Mouse (Mus musculus): Measurements from ENCODE around the gene Slc6a21. TPM values are rescaled to one million over a fixed set of nuclear protein-coding genes. Genes with fewer than 3 reads are reported as not detected.
A peak's percentile ranks its signal among the peaks of the same experiment; 100 is the strongest.
"Not testable (repeated sequence)": the region's sequence is repeated elsewhere in the genome, so short reads cannot be mapped to it uniquely, and the experiment has no call there.

Gene Slc6a21
- polyA plus RNA-seq, 1 experiment from 2014 or later: not detected

- 38% methylated on average over 17 of the region's 17 CpGs for WGBS
- no peak overlapping the region for H3K27ac ChIP-seq (replicated peaks)
- peaks cover 24% of the 10 kb centered on the region for H3K4me1 ChIP-seq
- no peaks in the 10 kb centered on the region for H3K9me3 ChIP-seq (replicated peaks)
- no peaks in the 10 kb centered on the region for H3K36me3 ChIP-seq
- H3K4me2 ChIP-seq: peak overlapping the region; percentile 42
- ATAC-seq (ENCODE audit: low FRiP score): 0 out of 2 replicates have a peak, but pooled peaks have one; percentile 6
- H3K4me3 ChIP-seq (replicated peaks): peak overlapping the region; percentile 5; the same call in 1 of the 2 replicates
- no peak overlapping the region for H3K9ac ChIP-seq (replicated peaks)
- peaks cover 42% of the 10 kb centered on the region for H3K27me3 ChIP-seq (replicated peaks)
Measured at GRCm38 (mm10) chr7:45235656-45236180, 41.6 kb upstream of the Slc6a21 start.

GRCm38 (mm10) chr7:45237747-45238699, 39.3 kb upstream of the Slc6a21 start:
- ATAC-seq (ENCODE audit: low FRiP score): no peak
- Histone ChIP-seq H3K4me2 (no peak overlapping the region), H3K36me3 (no peaks in the 10 kb centered on the region), H3K27me3 (replicated peaks) (peaks cover 42% of the 10 kb centered on the region), H3K4me1 (peaks cover 29% of the 10 kb centered on the region), H3K9ac (replicated peaks) (no peak overlapping the region), H3K4me3 (replicated peaks) (no peak overlapping the region), H3K27ac (replicated peaks) (no peak overlapping the region), H3K9me3 (replicated peaks) (no peaks in the 10 kb centered on the region)
- WGBS: 77% methylated on average over 17 of the region's 17 CpGs

GRCm38 (mm10) chr7:45238723-45239496, 38.4 kb upstream of the Slc6a21 start, which contains the start of gene Cd37:
Gene Cd37 (minus strand): TSS chr7:45239115.
- no peak within 1 kb of the TSS for H3K27ac ChIP-seq (replicated peaks)
- H3K9ac ChIP-seq (replicated peaks): no peak within 1 kb of the TSS
- WGBS: 37% methylated on average over 20 of the region's 20 CpGs
- H3K27me3 ChIP-seq (replicated peaks): peaks cover 42% of the 10 kb centered on the region
- no peak for ATAC-seq (ENCODE audit: low FRiP score)
- H3K36me3 ChIP-seq: no peaks in the 10 kb centered on the region
- no peaks in the 10 kb centered on the region for H3K9me3 ChIP-seq (replicated peaks)
- H3K4me3 ChIP-seq (replicated peaks): no peak within 1 kb of the TSS
- H3K4me2 ChIP-seq: no peak within 1 kb of the TSS
- peaks cover 25% of the 10 kb centered on the region for H3K4me1 ChIP-seq

- Histone ChIP-seq H3K4me3 (replicated peaks) (no peak overlapping the region), H3K4me1 (peaks cover 13% of the 10 kb centered on the region), H3K9ac (replicated peaks) (no peak overlapping the region), H3K4me2 (peak overlapping the region; percentile 74; the same call in 1 of the 2 replicates), H3K27ac (replicated peaks) (no peak overlapping the region), H3K9me3 (replicated peaks) (no peaks in the 10 kb centered on the region), H3K36me3 (no peaks in the 10 kb centered on the region), H3K27me3 (replicated peaks) (peaks cover 34% of the 10 kb centered on the region)
- ATAC-seq (ENCODE audit: low FRiP score): no peak
- WGBS: 75% methylated on average over 7 of the region's 7 CpGs
Measured at GRCm38 (mm10) chr7:45240109-45240508, 37.2 kb upstream of the Slc6a21 start.

- Histone ChIP-seq H3K9me3 (replicated peaks) (no peaks in the 10 kb centered on the region), H3K4me3 (replicated peaks) (peak within 1 kb of the TSS; percentile 40), H3K4me2 (peak within 1 kb of the TSS; percentile 74), H3K27me3 (replicated peaks) (peaks cover 28% of the 10 kb centered on the region), H3K4me1 (peaks cover 9% of the 10 kb centered on the region), H3K27ac (replicated peaks) (no peak within 1 kb of the TSS), H3K36me3 (no peaks in the 10 kb centered on the region), H3K9ac (replicated peaks) (peak within 1 kb of the TSS; percentile 27; the same call in 1 of the 2 replicates)
- peak; percentile 77 for ATAC-seq (ENCODE audit: low FRiP score)
- WGBS: 14% methylated on average over 52 of the region's 53 CpGs
Measured at GRCm38 (mm10) chr7:45240633-45241388, 36.5 kb upstream of the Slc6a21 start, which contains the start of gene Slc6a16. Gene Slc6a16 (plus strand): TSS chr7:45241085.

GRCm38 (mm10) chr7:45241389-45241749, 35.9 kb upstream of the Slc6a21 start:
- Histone ChIP-seq H3K4me1 (peaks cover 9% of the 10 kb centered on the region), H3K9ac (replicated peaks) (peak overlapping the region; percentile 27; the same call in 1 of the 2 replicates), H3K4me2 (peak overlapping the region; percentile 74), H3K36me3 (no peaks in the 10 kb centered on the region), H3K27ac (replicated peaks) (no peak overlapping the region), H3K4me3 (replicated peaks) (peak overlapping the region; percentile 40), H3K27me3 (replicated peaks) (peaks cover 25% of the 10 kb centered on the region), H3K9me3 (replicated peaks) (no peaks in the 10 kb centered on the region)
- ATAC-seq (ENCODE audit: low FRiP score): no peak
- 78% methylated on average over 6 of the region's 6 CpGs for WGBS

GRCm38 (mm10) chr7:45247666-45248065, 29.6 kb upstream of the Slc6a21 start:
- H3K4me3 ChIP-seq (replicated peaks): no peak overlapping the region
- H3K36me3 ChIP-seq: no peaks in the 10 kb centered on the region
- no peak overlapping the region for H3K4me2 ChIP-seq
- no peak overlapping the region for H3K27ac ChIP-seq (replicated peaks)
- H3K9me3 ChIP-seq (replicated peaks): no peaks in the 10 kb centered on the region
- ATAC-seq (ENCODE audit: low FRiP score): no peak
- H3K9ac ChIP-seq (replicated peaks): no peak overlapping the region
- no peaks in the 10 kb centered on the region for H3K4me1 ChIP-seq
- 0 out of 2 replicates have a peak, but pooled peaks cover 3% of the 10 kb centered on the region for H3K27me3 ChIP-seq (replicated peaks)
- WGBS: 39% methylated on average over 3 of the region's 3 CpGs

GRCm38 (mm10) chr7:45253806-45254205, 23.5 kb upstream of the Slc6a21 start:
- Histone ChIP-seq H3K9ac (replicated peaks) (no peak overlapping the region), H3K4me3 (replicated peaks) (no peak overlapping the region), H3K27ac (replicated peaks) (no peak overlapping the region), H3K27me3 (replicated peaks) (no peaks in the 10 kb centered on the region), H3K36me3 (no peaks in the 10 kb centered on the region), H3K4me2 (no peak overlapping the region), H3K9me3 (replicated peaks) (no peaks in the 10 kb centered on the region), H3K4me1 (no peaks in the 10 kb centered on the region)
- no peak for ATAC-seq (ENCODE audit: low FRiP score)
- 91% methylated on average over 8 of the region's 8 CpGs for WGBS

- not testable (repeated sequence) for H3K4me3 ChIP-seq (replicated peaks); H3K27me3 ChIP-seq (replicated peaks); H3K9ac ChIP-seq (replicated peaks); H3K4me2 ChIP-seq; H3K27ac ChIP-seq (replicated peaks); H3K9me3 ChIP-seq (replicated peaks); H3K4me1 ChIP-seq; H3K36me3 ChIP-seq; ATAC-seq (ENCODE audit: low FRiP score)
- 77% methylated on average over 5 of the region's 7 CpGs for WGBS
Measured at GRCm38 (mm10) chr7:45255822-45256221, 21.5 kb upstream of the Slc6a21 start.

- 60% methylated on average over 11 of the region's 11 CpGs for WGBS
- Histone ChIP-seq H3K4me1 (no peaks in the 10 kb centered on the region), H3K4me2 (no peak overlapping the region), H3K27ac (replicated peaks) (no peak overlapping the region), H3K9ac (replicated peaks) (no peak overlapping the region), H3K27me3 (replicated peaks) (no peaks in the 10 kb centered on the region), H3K9me3 (replicated peaks) (no peaks in the 10 kb centered on the region), H3K4me3 (replicated peaks) (no peak overlapping the region), H3K36me3 (no peaks in the 10 kb centered on the region)
- no peak for ATAC-seq (ENCODE audit: low FRiP score)
Measured at GRCm38 (mm10) chr7:45257063-45257840, 20.1 kb upstream of the Slc6a21 start.
